Comparison of ENCODE assay signal across 22 mouse cellular contexts in the genomic region with DNA sequence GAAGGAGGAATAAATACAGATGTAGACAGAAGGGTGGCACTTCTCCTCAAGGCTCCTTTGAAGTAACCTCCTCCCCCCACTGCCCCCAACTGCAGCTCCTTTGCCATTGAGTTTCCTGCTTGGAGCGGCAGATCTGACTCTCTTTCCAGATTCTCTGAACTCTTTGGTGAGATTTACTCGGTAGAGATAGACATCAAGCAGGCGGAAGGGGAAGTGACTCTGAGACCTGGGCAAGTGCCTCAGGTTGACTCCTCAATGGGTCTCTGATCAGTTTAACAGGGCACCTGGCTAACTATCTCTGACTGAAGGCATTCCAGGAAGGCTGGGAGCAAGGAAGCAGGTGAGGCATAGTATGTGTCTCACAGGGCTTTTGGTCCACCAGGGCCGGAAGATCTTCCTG.
DNase-seq lines count a peak whose midpoint lies in the region; ATAC-seq and TF ChIP-seq lines count a peak whose summit lies in the region.
"Had no signal": no experiment of that assay in that cellular context is flagged by ENCODE, and none has a peak within 500 bp of the region (broad histone marks: within the 10 kb centered on the region; RNA-seq: fewer than 3 reads in every experiment).

No protein-coding gene starts in this region.

- H3K9me3 ChIP-seq in midbrain, embryonic 11.5 days (ENCODE audit: control insufficient read depth, low read length) = no peaks in the 10 kb centered on the region
- H3K9me3 ChIP-seq in midbrain, embryonic 10.5 days (replicated peaks) = no peaks in the 10 kb centered on the region
- H3K9me3 ChIP-seq in stomach, postnatal 0 days (ENCODE audit: control insufficient read depth, low read length) = no peaks in the 10 kb centered on the region
- H3K9me3 ChIP-seq: midbrain, embryonic 15.5 days; neural tube, embryonic 12.5 days had no signal

- no peak overlapping the region for H3K4me3 ChIP-seq in midbrain, embryonic 11.5 days (ENCODE audit: low read depth, low read length)
- H3K4me3 ChIP-seq in midbrain, embryonic 10.5 days = no peak overlapping the region
- no peak overlapping the region for H3K4me3 ChIP-seq in stomach, postnatal 0 days (ENCODE audit: low read depth, low read length)
- H3K4me3 ChIP-seq: heart, adult 2 months; megakaryocyte, embryonic 14.5 days; midbrain, embryonic 15.5 days; neural tube, embryonic 12.5 days had no signal

- no peak overlapping the region for H3K9ac ChIP-seq in midbrain, embryonic 11.5 days (ENCODE audit: low read length)
- no peak overlapping the region for H3K9ac ChIP-seq in stomach, postnatal 0 days (ENCODE audit: low read length)
- H3K9ac ChIP-seq: liver, postnatal 0 days; midbrain, embryonic 15.5 days; neural tube, embryonic 12.5 days had no signal

- no peaks in the 10 kb centered on the region for H3K36me3 ChIP-seq in midbrain, embryonic 11.5 days (ENCODE audit: control insufficient read depth, insufficient read depth, low read length)
- H3K36me3 ChIP-seq in midbrain, embryonic 10.5 days = no peaks in the 10 kb centered on the region
- no peaks in the 10 kb centered on the region for H3K36me3 ChIP-seq in stomach, postnatal 0 days (ENCODE audit: control insufficient read depth, insufficient read depth, low read length)
- H3K36me3 ChIP-seq: midbrain, embryonic 15.5 days; neural tube, embryonic 12.5 days had no signal

- TF ChIP-seq EP300 in stomach, postnatal 0 days (optimal IDR thresholded peaks at IDR 0.05) = no peak

- 81% methylated on average over 4 of the region's 4 CpGs for WGBS in midbrain, embryonic 11.5 days
- 87% methylated on average over 4 of the region's 4 CpGs for WGBS in midbrain, embryonic 10.5 days
- 83% methylated on average over 4 of the region's 4 CpGs for WGBS in stomach, postnatal 0 days

- DNase-seq in midbrain, embryonic 11.5 days (ENCODE audit: low spot score, missing footprints) = peak; percentile 69
- no peak for DNase-seq in midbrain, embryonic 10.5 days (ENCODE audit: low spot score)
- DNase-seq in yolk sac, embryonic 10.5 days (ENCODE audit: low spot score) = no peak
- no peak for DNase-seq in retina, postnatal 1 day
- no peak for DNase-seq in stomach, postnatal 0 days (ENCODE audit: low spot score)
- DNase-seq: adrenal gland, postnatal 36 days; cerebellum, adult 11 months; cerebellum, postnatal 14 days; gastrocnemius, postnatal 10 days; kidney, postnatal 25 days; layer of hippocampus, postnatal 36 days; liver, postnatal 0 days; right cerebral cortex, postnatal 25 days had no signal

- no peaks in the 10 kb centered on the region for H3K4me1 ChIP-seq in midbrain, embryonic 11.5 days (ENCODE audit: control insufficient read depth, insufficient read depth, low read length)
- peaks cover 4% of the 10 kb centered on the region; the same call in 1 of the 2 replicates for H3K4me1 ChIP-seq in midbrain, embryonic 10.5 days
- peaks cover 7% of the 10 kb centered on the region for H3K4me1 ChIP-seq in stomach, postnatal 0 days (replicated peaks; ENCODE audit: control insufficient read depth, insufficient read depth)

- no peak overlapping the region for H3K27ac ChIP-seq in midbrain, embryonic 11.5 days (ENCODE audit: low read depth, low read length)
- no peak overlapping the region for H3K27ac ChIP-seq in midbrain, embryonic 10.5 days (replicated peaks)
- no peak overlapping the region for H3K27ac ChIP-seq in stomach, postnatal 0 days (replicated peaks)
- H3K27ac ChIP-seq: heart, adult 2 months; hindbrain, postnatal 0 days; midbrain, embryonic 15.5 days; neural tube, embryonic 12.5 days had no signal

- TF ChIP-seq CTCF in stomach, postnatal 0 days (IDR thresholded peaks at IDR 0.05; ENCODE audit: low read depth) = no peak

- no peak for ATAC-seq in midbrain, embryonic 11.5 days (ENCODE audit: low FRiP score)
- ATAC-seq in activated CD4-positive, CD25-positive, alpha-beta regulatory T cell, adult 4 months = peak; percentile 53
- ATAC-seq in granulocyte monocyte progenitor cell, adult 5-6 weeks (replicated peaks; ENCODE audit: poor library complexity, severe bottlenecking) = peak; percentile 9
- ATAC-seq in stomach, postnatal 0 days (ENCODE audit: low FRiP score, low TSS enrichment) = no peak
- ATAC-seq: forebrain, embryonic 14.5 days; hindbrain, postnatal 0 days; midbrain, embryonic 15.5 days had no signal

- H3K4me2 ChIP-seq in midbrain, embryonic 11.5 days = no peak overlapping the region
- no peak overlapping the region for H3K4me2 ChIP-seq in stomach, postnatal 0 days (replicated peaks; ENCODE audit: low read depth)
- H3K4me2 ChIP-seq: liver, embryonic 11.5 days; midbrain, embryonic 15.5 days; neural tube, embryonic 12.5 days had no signal

- H3K27me3 ChIP-seq in midbrain, embryonic 11.5 days (ENCODE audit: control insufficient read depth, insufficient read depth, low read length) = no peaks in the 10 kb centered on the region
- H3K27me3 ChIP-seq in midbrain, embryonic 10.5 days (ENCODE audit: low read depth, poor library complexity, severe bottlenecking) = peaks cover 4% of the 10 kb centered on the region; the same call in 1 of the 2 replicates
- no peaks in the 10 kb centered on the region for H3K27me3 ChIP-seq in stomach, postnatal 0 days (ENCODE audit: control insufficient read depth, insufficient read depth, low read length)
- H3K27me3 ChIP-seq: midbrain, embryonic 15.5 days; neural tube, embryonic 12.5 days had no signal

Comparison
In these comparisons a context has a peak if more than half of its experiments do, and no peak if none do; other contexts are left out.
1. ATAC-seq: peak in activated CD4-positive, CD25-positive, alpha-beta regulatory T cell, adult 4 months (single experiment) and granulocyte monocyte progenitor cell, adult 5-6 weeks (single experiment); none in midbrain, embryonic 11.5 days (single experiment) and stomach, postnatal 0 days (single experiment).